Mouse (Mus musculus): ENCODE results near the gene Hcfc2. TPM values are rescaled to one million over a fixed set of nuclear protein-coding genes. Genes with fewer than 3 reads are reported as not detected.

Gene Hcfc2
- polyA plus RNA-seq, 1 experiment: 17.1 TPM

DNA sequence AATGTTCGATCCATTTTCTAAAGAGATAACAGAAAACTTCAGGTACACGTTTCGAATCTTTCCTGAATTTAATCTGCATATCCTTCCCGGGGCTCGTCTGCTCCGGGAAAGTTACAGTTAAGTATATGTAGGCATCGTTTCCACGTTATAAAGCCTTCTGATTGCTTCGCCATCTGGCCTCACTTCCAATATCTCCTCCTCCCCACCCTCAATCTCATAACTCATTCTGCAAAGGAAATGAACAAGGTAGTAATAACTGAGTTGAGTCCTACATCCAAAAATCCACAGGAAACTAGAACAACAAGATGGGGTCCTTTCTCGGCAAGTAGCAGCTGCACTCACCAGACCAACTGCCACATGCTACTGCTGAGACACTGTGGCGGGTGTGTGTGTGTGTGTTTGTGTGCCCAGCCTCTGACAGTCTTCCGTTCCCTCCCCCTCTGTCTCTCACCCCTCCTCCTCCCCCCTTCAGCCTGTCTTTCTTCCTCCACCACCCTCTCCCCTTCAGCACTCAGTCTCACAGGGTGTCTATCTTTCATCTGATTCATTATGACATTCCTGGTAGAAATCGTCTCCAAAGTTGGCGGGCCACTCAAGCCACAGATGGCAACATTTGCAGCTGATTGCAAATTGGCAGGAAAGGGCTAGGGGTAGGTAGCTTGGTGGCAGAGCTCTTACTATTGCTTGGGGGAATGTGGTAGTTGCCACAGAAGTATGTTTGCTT is 33.5 kb upstream of the Hcfc2 start:
- no peak for TF ChIP-seq CTCF (IDR thresholded peaks at IDR 0.05; ENCODE audit: borderline replicate concordance, control insufficient read depth, extremely low read depth, insufficient read depth, low read length, poor library complexity)
- TF ChIP-seq POLR2A (IDR thresholded peaks at IDR 0.05; ENCODE audit: control insufficient read depth, extremely low read depth, insufficient read depth, low read length, poor library complexity): 0 out of 2 replicates have a peak, but pooled peaks have one; percentile 39
- WGBS: 24% methylated on average over 14 of the region's 14 CpGs

DNA sequence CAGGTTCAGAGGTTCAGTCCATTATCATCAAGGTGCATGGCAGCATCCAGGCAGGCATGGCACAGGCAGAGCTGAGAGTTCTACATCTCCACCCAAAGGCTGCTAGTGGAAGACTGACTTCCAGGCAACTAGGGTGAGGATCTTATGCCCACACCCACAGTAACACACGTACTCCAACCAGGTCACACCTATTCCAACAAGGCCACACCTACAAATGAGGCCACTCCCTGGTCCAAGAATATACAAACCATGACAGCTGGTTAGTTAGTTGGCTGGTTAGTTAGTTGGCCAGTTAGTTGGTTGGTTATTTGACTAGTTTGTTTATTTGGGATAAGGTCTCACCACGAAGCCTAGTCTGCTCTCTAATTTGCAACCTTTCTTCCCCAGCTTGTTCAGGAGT is 32.7 kb upstream of the Hcfc2 start:
- H3K27ac ChIP-seq (ENCODE audit: control insufficient read depth, insufficient read depth, low read length): no peak overlapping the region
- no peak overlapping the region for H3K4me3 ChIP-seq (ENCODE audit: control insufficient read depth, insufficient read depth, low read length)
- TF ChIP-seq CTCF (IDR thresholded peaks at IDR 0.05; ENCODE audit: borderline replicate concordance, control insufficient read depth, extremely low read depth, insufficient read depth, low read length, poor library complexity): no peak
- no peak for TF ChIP-seq POLR2A (IDR thresholded peaks at IDR 0.05; ENCODE audit: control insufficient read depth, extremely low read depth, insufficient read depth, low read length, poor library complexity)
- H3K4me1 ChIP-seq (replicated peaks; ENCODE audit: control insufficient read depth, insufficient read depth, low read length): peaks cover 13% of the 10 kb centered on the region
- 87% methylated on average over 2 of the region's 2 CpGs for WGBS
- no peak for DNase-seq
- no peaks in the 10 kb centered on the region for H3K36me3 ChIP-seq (ENCODE audit: control insufficient read depth, insufficient read depth, low read length)
- H3K27me3 ChIP-seq (ENCODE audit: control insufficient read depth, insufficient read depth, low read length): no peaks in the 10 kb centered on the region

More for the DNA sequence above, 33.5 kb upstream of the Hcfc2 start:
- peak; percentile 69 for DNase-seq
- Histone ChIP-seq H3K36me3 (ENCODE audit: control insufficient read depth, insufficient read depth, low read length) (no peaks in the 10 kb centered on the region), H3K4me1 (replicated peaks; ENCODE audit: control insufficient read depth, insufficient read depth, low read length) (peaks cover 13% of the 10 kb centered on the region), H3K27ac (ENCODE audit: control insufficient read depth, insufficient read depth, low read length) (peak overlapping the region; percentile 89), H3K4me3 (ENCODE audit: control insufficient read depth, insufficient read depth, low read length) (peak overlapping the region; percentile 18), H3K27me3 (ENCODE audit: control insufficient read depth, insufficient read depth, low read length) (no peaks in the 10 kb centered on the region)

DNA sequence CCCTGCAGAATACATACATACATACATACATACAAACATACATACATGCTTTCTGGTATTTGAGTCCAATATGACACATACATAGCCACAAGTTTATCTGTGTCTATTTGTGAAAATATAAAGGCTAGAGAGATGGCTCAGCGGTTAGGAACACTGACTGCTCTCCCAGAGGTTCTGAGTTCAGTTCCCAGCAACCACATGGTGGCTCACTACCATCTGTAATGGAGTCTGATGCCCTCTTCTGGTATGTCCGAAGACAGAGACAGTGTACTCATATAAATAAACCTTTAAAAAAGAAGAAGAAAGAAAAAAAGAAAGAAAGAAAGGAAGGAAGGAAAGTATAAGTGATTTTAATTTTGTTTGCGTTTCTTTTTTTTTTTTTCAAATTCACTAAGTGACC is 30.0 kb upstream of the Hcfc2 start:
- Histone ChIP-seq H3K4me1 (replicated peaks; ENCODE audit: control insufficient read depth, insufficient read depth, low read length) (peaks cover 13% of the 10 kb centered on the region), H3K36me3 (ENCODE audit: control insufficient read depth, insufficient read depth, low read length) (no peaks in the 10 kb centered on the region), H3K4me3 (ENCODE audit: control insufficient read depth, insufficient read depth, low read length) (no peak overlapping the region), H3K27ac (ENCODE audit: control insufficient read depth, insufficient read depth, low read length) (no peak overlapping the region), H3K27me3 (ENCODE audit: control insufficient read depth, insufficient read depth, low read length) (no peaks in the 10 kb centered on the region; the same call in 1 of the 2 replicates)
- no peak for DNase-seq
- 71% methylated on average over 3 of the region's 3 CpGs for WGBS
- no peak for TF ChIP-seq CTCF (IDR thresholded peaks at IDR 0.05; ENCODE audit: borderline replicate concordance, control insufficient read depth, extremely low read depth, insufficient read depth, low read length, poor library complexity)

DNA sequence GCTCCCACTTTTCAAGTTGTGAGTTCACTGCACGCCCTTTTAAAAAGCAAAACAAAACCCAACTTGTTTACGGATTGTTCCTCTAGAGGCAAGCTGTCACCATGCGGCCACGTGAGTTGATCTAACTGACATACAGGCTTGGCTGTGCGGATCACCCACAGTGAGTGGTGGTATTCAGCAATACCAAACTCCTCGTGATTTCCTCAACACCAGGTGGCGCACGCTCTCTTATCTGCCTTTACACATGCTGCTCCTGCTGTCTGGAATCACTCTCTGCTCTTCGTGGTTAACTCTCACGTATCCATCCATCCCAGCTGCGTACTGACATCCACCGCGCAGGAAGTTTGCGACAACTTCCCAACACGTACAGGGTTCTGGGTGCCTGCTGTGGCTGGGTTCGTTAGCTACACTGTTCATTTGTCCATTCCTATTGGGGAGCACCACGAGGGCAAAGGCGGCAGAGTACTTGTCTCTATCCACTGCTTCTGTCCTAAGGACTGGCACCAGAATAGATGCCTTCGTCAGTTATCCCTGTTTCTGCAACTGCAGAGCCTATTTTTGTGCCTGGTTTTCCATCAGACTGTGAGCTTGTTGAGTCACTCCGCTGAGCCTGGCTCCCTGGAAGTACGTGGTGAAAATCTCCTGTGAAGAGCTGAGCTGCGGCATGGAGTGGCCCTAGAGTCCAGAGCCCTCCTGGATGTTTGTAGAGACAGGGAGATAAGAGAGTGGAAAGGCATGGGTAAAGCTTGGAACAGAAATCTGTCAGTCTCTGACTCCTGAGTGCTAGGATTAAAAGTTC is 29.3 kb upstream of the Hcfc2 start:
- Histone ChIP-seq H3K27ac (ENCODE audit: control insufficient read depth, insufficient read depth, low read length) (no peak overlapping the region), H3K4me3 (ENCODE audit: control insufficient read depth, insufficient read depth, low read length) (no peak overlapping the region), H3K36me3 (ENCODE audit: control insufficient read depth, insufficient read depth, low read length) (no peaks in the 10 kb centered on the region), H3K27me3 (ENCODE audit: control insufficient read depth, insufficient read depth, low read length) (no peaks in the 10 kb centered on the region; the same call in 1 of the 2 replicates), H3K4me1 (replicated peaks; ENCODE audit: control insufficient read depth, insufficient read depth, low read length) (peaks cover 9% of the 10 kb centered on the region)
- TF ChIP-seq POLR2A (IDR thresholded peaks at IDR 0.05; ENCODE audit: control insufficient read depth, extremely low read depth, insufficient read depth, low read length, poor library complexity) (no peak), CTCF (IDR thresholded peaks at IDR 0.05; ENCODE audit: borderline replicate concordance, control insufficient read depth, extremely low read depth, insufficient read depth, low read length, poor library complexity) (peak; percentile 73; the same call in 1 of the 2 replicates)
- DNase-seq: peak; percentile 90
- 23% methylated on average over 22 of the region's 22 CpGs for WGBS

DNA sequence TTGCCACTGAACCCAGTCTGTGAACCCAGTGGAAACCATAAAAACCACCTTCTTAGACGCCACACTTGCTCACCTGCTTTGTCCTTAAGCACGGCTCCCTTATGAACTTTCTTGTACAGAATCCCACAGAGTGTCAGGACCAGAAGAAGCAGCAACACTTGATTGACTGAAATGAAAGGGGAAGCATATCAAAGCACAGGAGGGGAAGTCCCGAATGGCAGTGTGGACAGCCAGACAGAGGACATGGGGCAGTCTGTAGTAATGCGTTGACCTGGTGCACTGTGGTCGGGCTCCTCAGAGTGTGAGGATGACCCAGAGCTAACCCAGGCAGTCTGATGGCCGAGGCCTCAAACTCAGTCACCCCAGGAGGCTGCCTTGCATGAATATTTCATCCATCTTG is 25.8 kb upstream of the Hcfc2 start:
- TF ChIP-seq POLR2A (IDR thresholded peaks at IDR 0.05; ENCODE audit: control insufficient read depth, extremely low read depth, insufficient read depth, low read length, poor library complexity): no peak
- TF ChIP-seq CTCF (IDR thresholded peaks at IDR 0.05; ENCODE audit: borderline replicate concordance, control insufficient read depth, extremely low read depth, insufficient read depth, low read length, poor library complexity): no peak
- 36% methylated on average over 6 of the region's 6 CpGs for WGBS
- no peaks in the 10 kb centered on the region; the same call in 1 of the 2 replicates for H3K27me3 ChIP-seq (ENCODE audit: control insufficient read depth, insufficient read depth, low read length)
- DNase-seq: no peak
- no peak overlapping the region for H3K27ac ChIP-seq (ENCODE audit: control insufficient read depth, insufficient read depth, low read length)
- no peaks in the 10 kb centered on the region for H3K36me3 ChIP-seq (ENCODE audit: control insufficient read depth, insufficient read depth, low read length)
- H3K4me1 ChIP-seq (replicated peaks; ENCODE audit: control insufficient read depth, insufficient read depth, low read length): peaks cover 6% of the 10 kb centered on the region
- no peak overlapping the region for H3K4me3 ChIP-seq (ENCODE audit: control insufficient read depth, insufficient read depth, low read length)

DNA sequence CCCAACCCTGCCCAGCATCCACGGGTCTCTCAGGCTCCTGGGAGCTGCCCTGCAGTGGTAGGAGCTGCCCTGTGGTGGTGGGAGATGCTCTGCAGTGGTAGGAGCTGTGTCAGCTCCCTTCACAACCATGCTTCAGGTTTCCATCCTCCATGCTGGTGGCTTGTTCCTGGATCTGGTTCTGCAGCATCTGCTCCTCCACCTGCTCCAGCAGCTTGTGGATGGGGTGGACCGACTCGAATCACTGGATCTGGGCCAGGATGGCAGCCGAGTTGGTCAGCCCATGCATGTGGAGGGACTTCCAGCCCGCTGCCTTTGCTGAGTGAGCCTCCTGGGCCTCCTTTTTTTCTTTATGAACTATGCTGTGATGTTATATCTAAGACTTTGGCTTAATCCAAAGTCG is 19.0 kb upstream of the Hcfc2 start:
- no peak overlapping the region for H3K4me3 ChIP-seq (ENCODE audit: control insufficient read depth, insufficient read depth, low read length)
- no peak for DNase-seq
- no peak overlapping the region for H3K27ac ChIP-seq (ENCODE audit: control insufficient read depth, insufficient read depth, low read length)
- 94% methylated on average over 6 of the region's 6 CpGs for WGBS
- peaks cover 10% of the 10 kb centered on the region for H3K4me1 ChIP-seq (replicated peaks; ENCODE audit: control insufficient read depth, insufficient read depth, low read length)
- H3K27me3 ChIP-seq (ENCODE audit: control insufficient read depth, insufficient read depth, low read length): no peaks in the 10 kb centered on the region
- no peaks in the 10 kb centered on the region for H3K36me3 ChIP-seq (ENCODE audit: control insufficient read depth, insufficient read depth, low read length)
- TF ChIP-seq POLR2A (IDR thresholded peaks at IDR 0.05; ENCODE audit: control insufficient read depth, extremely low read depth, insufficient read depth, low read length, poor library complexity) (no peak), CTCF (IDR thresholded peaks at IDR 0.05; ENCODE audit: borderline replicate concordance, control insufficient read depth, extremely low read depth, insufficient read depth, low read length, poor library complexity) (no peak)
